Mouse (Mus musculus) lung, postnatal 36 days (tissue): ENCODE measurements around the gene Aurkaip1.
"Not testable (repeated sequence)": the region's sequence is repeated elsewhere in the genome, so short reads cannot be mapped to it uniquely, and the experiment has no call there.

Source experiments
- DNase-seq: peaks from one replicate; pipeline ENCODE4 v3.0.0; 2022; ENCODE audit warnings: mixed read lengths

The Aurkaip1 gene

DNA sequence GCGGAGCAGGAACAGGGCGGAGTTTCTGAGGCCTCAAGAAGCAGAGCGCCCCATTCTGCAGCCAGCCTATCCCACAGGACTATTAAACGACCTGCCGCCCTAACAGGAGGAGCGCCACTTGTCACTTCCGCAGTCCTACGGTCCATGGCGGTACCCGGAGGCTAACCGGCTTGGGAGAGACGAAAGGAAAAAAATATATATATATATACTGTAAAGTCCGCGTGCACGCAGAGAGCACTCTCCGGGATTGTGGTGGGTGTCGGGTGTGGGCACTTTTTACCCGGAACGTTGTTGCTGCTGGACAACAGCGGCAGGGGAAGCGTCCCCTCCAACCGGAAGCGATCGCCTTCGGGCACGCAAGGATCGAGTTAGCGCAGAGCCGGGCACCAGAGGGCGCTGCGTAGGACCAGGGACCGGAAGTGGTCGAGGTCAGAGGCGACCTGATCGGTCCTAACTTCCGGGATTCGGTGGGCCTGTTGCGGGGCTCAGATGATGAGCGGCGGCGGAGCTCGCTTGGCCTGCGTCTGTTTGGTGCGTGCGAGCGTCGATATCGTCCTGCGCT lies at the start of gene Aurkaip1:
Aurkaip1 (plus strand) TSS at position 68 of the 562 bp plus-strand sequence.
- DNase-seq = peak; percentile 96

DNA sequence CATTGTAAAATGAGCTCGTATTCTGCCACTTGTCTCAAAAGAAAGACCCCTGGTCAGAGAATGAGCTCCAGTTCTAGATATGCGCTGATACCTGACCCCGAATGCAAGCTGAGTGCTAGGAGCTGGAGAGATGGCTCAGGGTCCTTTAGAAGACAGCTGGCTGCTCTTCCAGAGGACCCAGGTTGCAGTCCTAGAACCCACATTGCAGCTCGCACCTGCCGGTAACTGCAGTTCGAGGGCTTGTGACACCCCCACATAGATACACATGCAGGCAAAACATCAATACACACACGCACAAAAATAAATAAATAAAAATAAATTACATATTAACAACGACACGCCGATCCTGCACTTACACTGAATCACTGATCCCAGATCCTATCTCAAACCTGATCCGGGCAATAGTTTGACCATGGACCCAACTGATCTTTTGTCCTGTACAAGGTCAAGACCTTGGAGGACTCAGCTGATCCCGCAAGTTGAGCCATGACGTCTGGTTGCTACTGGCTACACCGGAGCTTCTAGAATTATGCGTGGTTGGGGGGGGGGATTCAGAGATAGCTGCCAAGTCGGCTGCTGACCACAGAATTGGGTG lies 47.5 kb upstream of the Aurkaip1 start:
- no peak for DNase-seq

DNA sequence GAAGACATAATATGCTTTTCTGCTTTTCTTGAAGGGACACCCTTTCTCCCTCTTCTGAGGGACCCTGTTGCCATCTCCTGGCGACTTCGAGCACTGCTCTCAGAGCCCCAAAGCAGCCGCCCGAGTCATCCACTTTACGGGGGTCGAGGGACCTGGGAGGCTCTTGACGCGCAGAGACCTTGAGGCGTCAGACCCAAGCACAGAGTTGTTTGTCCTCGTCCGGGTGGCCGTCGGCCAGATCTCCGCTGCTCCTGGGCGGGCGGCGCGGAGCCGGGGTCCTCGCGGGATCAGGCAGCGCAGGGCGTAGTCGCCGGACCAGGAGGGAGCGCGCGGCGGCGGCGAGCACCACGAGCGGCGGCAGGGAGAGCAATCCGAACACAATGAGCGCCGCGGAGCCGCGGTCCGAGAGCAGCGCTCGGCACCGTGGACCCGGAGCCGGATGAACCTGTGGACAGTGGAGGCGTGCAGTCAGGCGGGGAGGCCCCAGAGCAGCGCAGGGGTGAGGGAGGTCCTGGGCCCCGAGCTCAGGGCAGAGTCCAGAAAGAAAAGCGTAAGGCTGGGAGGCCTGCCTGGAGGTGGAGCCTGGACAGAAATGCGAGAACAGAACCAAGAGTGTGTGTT lies 46.9 kb upstream of the Aurkaip1 start:
- peak; percentile 79 for DNase-seq

DNA sequence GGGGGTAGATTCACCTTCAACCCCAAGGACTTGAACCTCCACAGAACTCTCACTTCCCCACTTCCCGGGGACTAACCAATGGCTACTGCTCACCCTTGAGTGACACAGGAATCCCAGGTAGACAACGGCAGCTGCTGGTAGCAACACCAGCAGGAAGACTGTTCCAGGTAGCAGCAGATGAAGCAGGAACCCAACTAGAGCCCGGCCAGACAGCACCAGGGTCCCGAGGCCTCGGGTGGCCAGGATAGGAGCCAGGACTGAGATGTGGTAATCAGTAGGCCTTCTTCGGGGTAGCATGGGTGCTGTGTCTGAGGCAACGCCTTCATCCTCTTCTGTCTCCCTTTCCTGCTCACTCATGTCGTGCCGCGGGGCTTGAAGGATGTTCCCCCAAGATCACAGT lies 45.8 kb upstream of the Aurkaip1 start:
- DNase-seq = no peak

DNA sequence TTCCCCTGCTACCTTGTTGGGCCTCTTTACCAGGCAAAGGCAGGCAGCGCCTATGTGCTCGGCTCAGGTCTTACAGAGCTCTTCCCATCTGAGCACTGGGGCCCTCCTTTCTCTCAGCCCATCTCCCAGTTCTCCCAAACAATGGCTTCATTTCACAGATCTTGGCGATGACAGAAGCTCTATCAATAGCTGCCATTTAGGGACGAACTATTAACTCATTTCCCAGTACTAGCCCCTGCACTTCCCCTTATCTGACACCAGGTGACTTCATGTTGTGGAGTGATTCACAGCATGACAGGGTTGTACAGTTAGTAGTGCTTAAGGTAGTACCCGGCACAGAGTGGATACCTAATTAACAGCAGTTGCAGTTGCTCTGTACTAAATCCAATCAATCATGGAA lies 45.3 kb upstream of the Aurkaip1 start, which contains the start of gene Tmem88b:
Tmem88b (minus strand) TSS at position 56 of the 400 bp plus-strand sequence.
- no peak for DNase-seq

DNA sequence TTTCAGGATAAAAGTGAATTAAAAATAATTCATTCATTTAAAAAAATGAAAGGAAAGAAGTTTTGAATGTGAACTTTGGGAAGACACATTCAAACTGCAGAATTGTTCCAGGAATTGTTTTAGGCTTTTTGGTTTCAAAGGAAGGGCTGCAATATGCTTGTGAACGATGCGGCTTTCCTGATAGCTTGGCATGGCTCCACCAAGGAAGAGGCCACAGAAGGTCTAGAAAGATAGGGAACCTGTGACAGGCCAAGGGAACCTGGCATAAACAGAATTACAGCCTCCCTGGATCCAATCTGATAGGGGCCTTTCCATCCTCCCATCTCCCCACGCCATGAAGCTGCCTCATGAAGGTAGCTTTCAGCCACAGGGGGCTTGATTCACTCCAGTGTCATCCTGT lies 42.8 kb upstream of the Aurkaip1 start:
- no peak for DNase-seq

DNA sequence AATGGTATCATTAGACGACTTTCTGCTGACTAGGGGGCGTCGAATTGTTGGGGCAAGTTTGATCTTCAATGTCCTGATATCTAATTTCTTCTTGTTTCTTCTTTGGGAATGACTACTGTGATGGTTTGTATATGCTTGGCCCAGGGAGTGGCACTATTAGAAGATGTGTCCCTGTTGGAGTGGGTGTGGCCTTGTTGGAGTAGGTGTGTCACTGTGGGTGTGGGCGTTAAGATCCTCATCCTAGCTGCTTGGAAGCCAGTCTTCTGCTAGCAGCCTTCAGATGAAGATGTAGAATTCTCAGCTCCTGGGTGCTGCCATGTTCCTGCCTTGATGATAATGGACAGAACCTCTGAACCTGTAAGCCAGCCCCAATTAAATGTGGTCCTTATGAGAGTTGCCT lies 42.2 kb upstream of the Aurkaip1 start:
- not testable (repeated sequence) for DNase-seq

DNA sequence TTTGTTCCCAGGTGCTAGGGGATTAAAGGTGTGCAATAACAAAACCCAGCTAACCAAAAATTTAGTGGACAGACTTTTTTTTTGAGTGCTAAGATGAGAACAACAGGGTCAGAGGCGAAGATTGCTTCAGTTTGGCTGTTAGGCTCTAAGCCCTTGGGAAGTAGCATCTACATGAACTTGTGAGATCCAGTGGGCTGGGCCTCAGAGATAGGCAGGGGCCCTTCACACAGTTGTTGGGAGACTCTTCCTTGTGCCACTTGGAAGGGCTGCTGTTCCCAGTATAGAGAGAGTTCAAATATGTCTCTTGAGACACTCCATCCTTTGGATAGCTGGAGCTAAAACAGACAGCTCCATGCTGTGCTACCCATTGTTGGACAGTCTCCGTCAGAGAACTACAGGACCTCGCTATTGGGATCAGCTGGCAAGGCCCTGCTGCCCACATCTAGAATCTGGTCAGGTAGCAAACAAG lies 41.0 kb upstream of the Aurkaip1 start, which contains the start of gene Ankrd65:
Ankrd65 (plus strand) TSS at position 419 of the 469 bp plus-strand sequence.
- DNase-seq = no peak

DNA sequence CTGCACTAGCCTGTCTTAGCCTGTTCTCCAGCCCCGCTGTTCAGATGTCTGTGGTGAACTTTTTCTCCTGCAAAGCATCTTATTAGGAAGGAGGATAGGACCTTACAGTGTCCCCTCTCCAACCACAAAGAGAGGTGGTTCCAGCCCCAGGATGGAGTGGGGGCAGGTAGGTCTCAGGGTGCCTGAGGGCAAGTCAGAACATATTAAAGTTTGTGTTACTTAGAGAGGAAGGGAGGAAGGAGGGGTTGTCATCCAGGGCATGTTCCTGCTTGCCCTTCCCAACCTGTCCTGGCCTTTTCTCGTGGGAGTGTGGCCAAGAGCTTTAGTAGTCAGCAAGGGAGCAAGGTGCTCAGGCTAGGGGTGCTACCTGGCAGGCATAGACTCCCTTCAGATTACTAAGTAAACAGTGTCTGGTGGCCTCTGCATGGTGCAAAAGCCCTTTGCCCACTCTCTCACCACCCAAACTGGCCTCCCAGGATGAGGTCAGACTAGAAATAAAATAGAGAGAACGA lies 40.4 kb upstream of the Aurkaip1 start:
- DNase-seq = no peak

DNA sequence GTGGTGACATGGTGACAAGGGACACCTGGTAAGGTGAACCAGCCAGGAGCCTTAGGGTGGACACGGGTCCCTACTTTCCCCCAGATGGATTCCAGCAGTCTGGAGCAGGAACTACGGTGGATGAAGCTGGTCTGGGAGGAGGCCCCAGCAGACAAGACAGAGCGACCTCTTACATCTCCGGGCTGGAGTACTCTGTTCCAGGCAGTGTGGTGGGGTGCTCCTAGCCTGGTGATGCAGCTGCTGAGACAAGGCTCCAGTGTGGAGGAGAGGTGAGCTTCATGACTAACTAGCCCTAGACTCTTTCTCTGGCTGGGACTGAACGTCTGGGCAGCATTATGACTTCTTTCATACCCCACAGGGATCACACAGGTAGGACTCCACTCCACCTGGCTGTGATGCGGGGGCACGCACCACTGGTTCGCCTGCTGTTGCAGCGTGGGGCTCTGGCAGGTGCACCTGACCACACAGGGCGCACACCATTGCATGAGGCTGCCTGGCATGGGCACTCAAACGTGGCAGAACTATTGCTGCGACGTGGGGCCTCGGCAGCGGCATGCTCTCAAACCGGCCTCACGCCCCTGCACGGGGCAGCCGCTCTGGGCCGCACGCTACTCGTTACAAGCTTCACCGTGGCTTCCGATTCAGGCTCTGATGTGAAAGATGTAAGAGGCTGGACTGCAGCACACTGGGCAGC lies 39.7 kb upstream of the Aurkaip1 start:
- no peak for DNase-seq

DNA sequence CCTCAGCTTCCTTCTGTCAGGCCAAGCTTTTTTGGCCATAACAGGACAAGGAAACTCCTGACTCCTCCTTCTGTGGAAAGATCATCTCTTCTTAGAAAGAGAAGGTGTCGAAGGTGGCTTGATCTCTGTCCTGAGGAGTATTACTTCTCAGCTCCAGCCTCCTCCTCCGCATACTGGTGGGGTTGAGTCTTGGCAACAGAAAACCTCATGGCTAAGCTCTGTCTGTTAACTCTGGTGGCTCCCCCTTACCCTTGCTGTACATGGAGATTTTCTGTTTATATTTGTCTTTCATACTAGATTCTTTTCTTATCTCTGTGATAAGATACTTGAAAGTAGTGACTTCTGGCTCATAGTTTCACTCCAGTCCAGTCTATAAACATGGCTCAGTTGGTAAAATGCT lies 37.3 kb upstream of the Aurkaip1 start:
- no peak for DNase-seq

DNA sequence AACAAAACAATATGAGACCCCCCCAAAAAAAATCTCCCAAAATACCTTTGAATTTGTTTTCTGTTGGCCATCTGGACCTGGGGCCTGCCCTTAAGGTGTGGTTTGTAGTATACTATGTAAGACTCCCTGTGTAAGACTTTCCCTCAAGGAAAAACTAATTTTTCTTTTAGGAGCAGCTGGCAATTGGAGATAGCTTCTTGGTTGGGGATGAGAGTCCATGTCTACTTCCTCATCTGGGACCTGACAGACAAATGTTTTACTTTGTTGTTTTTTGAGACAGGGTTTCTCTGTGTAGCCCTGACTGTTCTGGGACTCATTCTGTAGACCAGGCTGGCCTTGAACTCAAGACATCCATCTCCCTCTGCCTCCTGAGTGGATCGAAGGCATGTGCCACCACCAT lies 29.0 kb upstream of the Aurkaip1 start:
- DNase-seq = no peak

DNA sequence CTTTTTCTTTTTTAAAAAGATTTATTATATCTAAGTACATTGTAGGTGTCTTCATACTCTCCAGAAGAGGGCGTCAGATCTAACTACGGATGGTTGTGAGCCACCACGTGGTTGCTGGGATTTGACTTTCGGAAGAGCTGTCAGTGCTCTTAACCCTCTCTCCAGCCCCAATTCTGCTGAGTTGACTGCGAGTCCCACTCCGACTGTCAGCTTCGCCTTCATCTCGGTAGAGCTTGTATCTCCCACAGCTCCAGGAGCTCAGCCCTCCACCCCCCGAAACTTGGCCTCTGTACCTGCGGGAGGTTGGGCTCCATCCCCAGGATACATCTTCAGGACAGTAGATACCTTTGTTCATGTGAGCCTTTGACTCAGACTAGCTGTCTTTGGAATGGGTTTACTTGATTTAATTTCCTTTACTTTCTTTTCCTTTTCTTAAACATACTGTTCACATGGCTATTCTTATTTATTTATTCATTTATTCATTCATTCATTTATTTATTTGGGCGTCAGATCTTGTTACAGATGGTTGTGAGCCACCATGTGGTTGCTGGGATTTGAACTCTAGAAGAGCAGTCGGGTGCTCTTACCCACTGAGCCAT lies 28.2 kb upstream of the Aurkaip1 start, which contains the start of gene Mrpl20:
Mrpl20 (plus strand) TSS at position 138 of the 599 bp plus-strand sequence.
- DNase-seq = peak; percentile 28

DNA sequence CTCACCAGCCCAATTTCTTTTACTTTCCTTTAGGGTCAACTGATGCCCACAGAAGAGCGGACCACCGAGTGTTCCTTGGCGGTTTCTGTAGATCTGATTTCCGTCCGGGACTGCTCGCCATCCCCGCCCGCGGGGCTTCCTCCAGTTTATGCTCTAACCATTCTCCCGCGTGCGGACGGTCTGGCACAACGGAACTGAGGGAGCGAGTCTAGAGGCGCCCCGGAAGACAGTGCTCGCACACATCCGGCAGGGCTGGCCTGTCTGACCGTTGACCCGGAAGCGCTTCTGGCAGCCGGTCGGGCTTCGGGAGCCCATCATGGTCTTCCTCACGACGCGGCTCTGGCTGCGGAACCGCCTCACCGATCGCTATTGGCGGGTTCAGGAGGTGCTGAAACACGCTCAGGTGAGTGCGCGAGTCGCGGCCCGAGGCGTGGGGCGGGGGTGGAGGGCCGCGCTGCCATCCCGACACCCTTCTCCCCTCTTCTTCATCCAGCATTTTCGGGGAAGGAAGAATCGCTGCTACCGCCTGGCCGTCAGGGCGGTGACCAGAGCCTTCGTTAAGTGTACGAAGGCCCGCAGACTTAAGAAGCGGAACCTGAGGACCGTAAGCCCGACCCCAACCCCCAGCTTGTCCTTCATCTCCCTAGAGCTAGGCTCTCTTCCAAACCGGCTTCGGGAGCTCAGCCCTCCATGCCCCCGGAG lies 27.6 kb upstream of the Aurkaip1 start:
- peak; percentile 96 for DNase-seq

DNA sequence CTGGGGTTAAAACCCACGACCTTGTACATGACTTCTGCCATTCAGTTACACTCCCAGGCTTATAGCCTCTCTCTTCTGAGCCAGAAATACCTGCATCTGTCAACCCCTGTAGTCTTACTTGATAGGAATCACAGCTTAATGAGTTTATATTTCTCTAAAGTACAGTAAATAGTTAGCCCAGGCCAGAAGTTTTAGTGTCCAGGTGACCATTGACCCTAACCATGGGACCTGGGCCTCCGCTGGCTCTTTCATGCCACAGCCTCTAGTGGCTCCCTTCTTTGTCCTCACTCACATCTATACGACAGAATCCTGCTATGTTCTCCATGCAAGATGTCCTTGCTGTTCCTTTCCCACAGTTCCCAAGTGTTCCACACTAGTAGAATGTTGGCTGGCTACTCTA lies 23.2 kb upstream of the Aurkaip1 start:
- DNase-seq = no peak

DNA sequence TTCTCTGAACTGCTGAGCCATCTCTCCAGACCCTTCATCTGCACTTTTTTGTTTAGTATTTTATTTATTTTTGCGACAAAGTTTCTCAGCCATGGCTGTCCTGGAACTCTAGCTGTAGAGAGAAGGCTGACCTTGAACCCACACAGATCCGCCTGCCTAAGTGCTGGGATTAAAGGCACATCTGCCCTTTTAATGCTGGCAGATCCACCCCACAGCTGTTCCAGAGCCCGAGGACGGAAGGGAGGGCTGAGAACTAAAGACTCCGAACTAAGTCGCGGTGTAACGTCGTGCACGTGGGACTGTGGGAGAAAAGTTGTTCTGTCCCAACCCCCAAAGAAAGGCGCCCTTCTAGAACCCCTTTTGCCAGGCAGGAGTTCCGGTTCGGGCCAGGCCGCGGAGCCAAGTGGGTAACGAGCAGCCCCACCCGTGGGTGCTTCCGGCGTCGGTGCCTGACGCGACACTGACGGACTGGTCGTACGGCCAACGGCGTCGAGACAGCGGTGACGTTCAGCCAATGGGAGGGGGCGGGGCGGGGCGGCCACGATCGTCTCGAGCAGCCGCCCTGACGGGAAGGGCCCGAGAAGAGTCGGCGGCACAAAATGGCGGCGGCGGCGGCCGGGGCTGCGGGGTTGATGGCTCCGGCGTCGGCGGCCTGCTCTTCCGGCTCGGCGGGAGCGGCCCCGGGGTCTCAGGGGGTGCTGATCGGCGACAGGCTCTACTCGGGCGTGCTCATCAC lies 19.0 kb upstream of the Aurkaip1 start, which contains the start of gene Ccnl2:
Ccnl2 (plus strand) TSS at position 561 of the 736 bp plus-strand sequence.
- peak; percentile 96 for DNase-seq

DNA sequence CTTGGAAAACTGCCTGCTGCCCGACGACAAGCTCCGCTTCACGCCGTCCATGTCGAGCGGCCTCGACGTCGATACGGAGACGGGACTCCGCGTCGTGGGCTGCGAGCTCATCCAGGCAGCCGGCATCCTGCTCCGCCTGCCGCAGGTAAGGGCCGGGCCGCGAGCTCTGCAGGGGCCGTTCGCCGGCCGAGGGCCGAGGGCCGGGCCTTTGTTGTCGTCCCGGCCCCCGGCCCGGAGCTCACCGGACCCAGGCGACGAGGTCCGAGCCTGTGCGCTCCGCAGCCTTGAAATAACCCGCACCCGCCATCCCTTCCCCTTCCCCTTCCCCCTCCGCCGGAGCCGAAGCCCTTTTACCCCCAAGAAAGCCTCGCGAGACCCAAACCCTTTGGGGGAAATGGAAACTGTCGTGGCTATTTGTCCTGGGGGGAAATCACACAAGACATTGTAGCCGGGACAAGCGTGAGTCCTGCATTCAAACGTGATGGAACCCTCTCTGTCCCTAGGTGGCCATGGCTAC lies 18.3 kb upstream of the Aurkaip1 start:
- DNase-seq = no peak

DNA sequence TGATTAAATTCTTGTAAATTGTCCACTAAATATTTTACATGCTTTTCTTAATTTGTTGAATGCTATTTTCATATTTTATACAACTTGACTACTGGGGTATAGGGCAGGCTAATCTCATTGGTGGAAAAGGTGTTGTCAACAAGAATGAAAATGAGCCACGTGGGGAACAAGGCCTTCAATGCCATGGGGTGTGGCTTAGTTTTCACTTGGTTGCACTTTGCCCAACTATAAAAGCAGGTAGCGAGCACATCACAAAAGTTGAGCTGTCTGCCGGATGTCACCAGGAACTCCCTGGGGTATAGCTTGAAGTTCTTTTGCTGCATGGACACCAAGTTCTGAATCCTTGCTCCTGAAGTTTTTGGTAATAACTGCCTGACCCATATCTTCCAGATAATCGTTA lies 13.5 kb upstream of the Aurkaip1 start:
- no peak for DNase-seq

DNA sequence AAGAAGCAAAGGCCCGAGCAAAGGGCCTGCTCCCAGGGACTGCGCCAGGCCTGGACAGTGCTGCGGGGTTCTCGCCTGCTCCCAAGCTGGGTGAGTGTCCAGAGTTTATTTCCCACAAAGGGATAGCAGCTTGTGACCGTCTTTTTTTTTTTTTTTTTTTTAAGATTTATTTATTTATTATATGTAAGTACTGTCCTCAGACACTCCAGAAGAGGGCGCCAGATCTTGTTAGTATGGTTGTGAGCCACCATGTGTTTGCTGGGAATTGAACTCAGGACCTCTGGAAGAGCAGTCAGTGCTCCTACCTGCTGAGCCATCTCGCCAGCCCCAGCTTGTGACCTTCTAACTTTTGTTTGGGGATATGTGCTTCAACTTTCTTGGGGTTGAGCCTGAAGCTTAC lies 10.0 kb upstream of the Aurkaip1 start:
- DNase-seq = peak; percentile 52

DNA sequence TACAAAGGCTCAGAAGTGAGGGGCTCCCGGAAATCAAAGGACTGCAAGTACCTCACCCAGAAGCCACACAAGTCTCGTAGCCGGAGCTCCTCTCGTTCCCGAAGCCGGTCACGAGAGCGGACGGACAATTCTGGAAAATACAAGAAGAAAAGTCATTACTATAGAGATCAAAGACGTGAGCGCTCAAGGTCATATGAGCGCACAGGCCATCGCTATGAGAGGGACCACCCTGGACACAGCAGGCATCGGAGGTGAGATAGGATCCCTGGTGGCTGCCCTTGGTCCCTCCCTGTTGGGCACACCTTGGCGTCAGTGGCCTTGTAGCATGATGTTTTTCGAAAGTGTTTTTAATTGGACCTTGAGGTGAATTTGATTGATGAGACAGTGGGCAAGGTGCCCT lies 7.6 kb upstream of the Aurkaip1 start:
- DNase-seq = no peak

DNA sequence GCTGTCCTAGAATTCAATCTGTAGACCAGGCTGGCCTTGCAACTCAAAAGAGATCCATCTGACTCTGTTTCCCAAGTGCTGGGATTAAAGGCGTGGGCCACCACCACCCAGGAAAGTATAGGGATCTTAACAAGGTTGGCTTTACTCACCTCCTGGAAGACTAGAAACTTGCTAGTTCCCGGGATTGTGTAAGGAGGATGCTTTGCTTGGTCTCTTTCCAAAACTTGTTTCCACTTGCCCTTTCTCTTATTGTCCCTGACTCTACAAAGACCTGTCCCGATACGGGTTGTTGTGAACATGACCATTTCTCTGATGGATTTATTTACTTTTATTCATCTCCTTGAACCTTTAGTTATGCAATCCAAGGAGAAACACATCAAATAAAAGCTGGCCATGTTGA lies 1.2 kb upstream of the Aurkaip1 start:
- DNase-seq = no peak
